Mouse (Mus musculus) MEL (cell line): ENCODE data around the gene Lrch4. TPM values are rescaled to one million over a fixed set of nuclear protein-coding genes. Genes with fewer than 3 reads are reported as not detected.
A peak's percentile ranks its signal among the peaks of the same experiment; 100 is the strongest.

Experiments used
- DNase-seq: peaks from one replicate; pipeline ENCODE4 v3.0.0; 2011; ENCODE audit warnings: low read depth, low spot score
- H3K27ac ChIP-seq: 2 replicates; pipeline ENCODE4 v1.5.1; 2012; ENCODE audit warnings: low read depth, mild to moderate bottlenecking, control low read depth, low read length, moderate library complexity; ENCODE audit not compliant: control insufficient read depth
- H3K27me3 ChIP-seq, 2 experiments: fragments of 150-350 bp in 1 of 2; sonication (generic) in 1 of 2; 2 replicates each; pipeline ENCODE4 v1.6.1; 2012; ENCODE audit warnings: low read length in 2 of 2, mild to moderate bottlenecking in 2 of 2, improper control_type of control experiment in 1 of 2, moderate library complexity in 1 of 2; ENCODE audit not compliant: insufficient read depth in 2 of 2, control insufficient read depth in 1 of 2
- H3K36me3 ChIP-seq, 2 experiments: 2 replicates each; pipeline ENCODE4 v1.6.1; 2012 to 2014; ENCODE audit warnings: low read length in 2 of 2, improper control_type of control experiment in 1 of 2, inconsistent platforms in 1 of 2, mild to moderate bottlenecking in 1 of 2; ENCODE audit not compliant: insufficient read depth in 2 of 2, control insufficient read depth in 1 of 2
- H3K4me1 ChIP-seq, 2 experiments: fragments of 150-350 bp in 1 of 2; sonication (generic) in 1 of 2; 2 replicates each; pipeline ENCODE4 v1.6.1; 2012; ENCODE audit warnings: low read length in 2 of 2, improper control_type of control experiment in 1 of 2, mild to moderate bottlenecking in 1 of 2; ENCODE audit not compliant: insufficient read depth in 2 of 2, control insufficient read depth in 1 of 2
- H3K4me3 ChIP-seq, 2 experiments: fragments of 150-350 bp in 1 of 2; sonication (generic) in 1 of 2; 2 replicates each; pipeline ENCODE4 v1.5.1; 2012; ENCODE audit warnings: low read depth in 2 of 2, low read length in 2 of 2, mild to moderate bottlenecking in 2 of 2, moderate library complexity in 2 of 2, control low read depth in 1 of 2, improper control_type of control experiment in 1 of 2; ENCODE audit not compliant: control insufficient read depth in 1 of 2, insufficient read depth in 1 of 2
- H3K79me2 ChIP-seq: 2 replicates; pipeline ENCODE4 v1.6.1; 2012; ENCODE audit warnings: mild to moderate bottlenecking, low read length, moderate library complexity; ENCODE audit not compliant: control insufficient read depth, poor library complexity, insufficient read depth
- H3K9ac ChIP-seq: 2 replicates; pipeline ENCODE4 v1.6.1; 2012; ENCODE audit warnings: low read depth, mild to moderate bottlenecking, control low read depth, low read length, moderate library complexity; ENCODE audit not compliant: control insufficient read depth, poor library complexity, severe bottlenecking
- H3K9me3 ChIP-seq: fragments of 150-350 bp; sonication (generic); replicated peaks from 2 replicates; pipeline ENCODE4 v1.6.1; 2012; ENCODE audit warnings: mild to moderate bottlenecking, low read length, improper control_type of control experiment, moderate library complexity; ENCODE audit not compliant: insufficient read depth
- BHLHE40 ChIP-seq: IDR thresholded peaks from 2 replicates; pipeline ENCODE4 v1.6.1; 2012; ENCODE audit warnings: low read depth, mild to moderate bottlenecking, inconsistent platforms, low read length, improper control_type of control experiment, borderline replicate concordance
- CHD1 ChIP-seq: IDR thresholded peaks from 2 replicates; pipeline ENCODE4 v1.6.1; 2012; ENCODE audit warnings: low read depth, mild to moderate bottlenecking, inconsistent platforms, low read length, improper control_type of control experiment
- CHD2 ChIP-seq: IDR thresholded peaks from 2 replicates; pipeline ENCODE4 v1.6.1; 2011; ENCODE audit warnings: low read length, improper control_type of control experiment
- E2F4 ChIP-seq: IDR thresholded peaks from 2 replicates; pipeline ENCODE4 v1.6.1; 2011; ENCODE audit warnings: low read depth, low read length, improper control_type of control experiment, borderline replicate concordance
- ELF1 ChIP-seq: IDR thresholded peaks from 2 replicates; pipeline ENCODE4 v1.6.1; 2014; ENCODE audit warnings: low read depth, mild to moderate bottlenecking, inconsistent platforms, low read length, improper control_type of control experiment, moderate library complexity
- EP300 ChIP-seq, 2 experiments: IDR thresholded peaks; 2 replicates each; pipeline ENCODE4 v1.6.1; 2011; ENCODE audit warnings: improper control_type of control experiment in 2 of 2, low read length in 2 of 2, low read depth in 1 of 2, mild to moderate bottlenecking in 1 of 2
- ETS1 ChIP-seq: IDR thresholded peaks from 2 replicates; pipeline ENCODE4 v1.6.1; 2012; ENCODE audit warnings: low read depth, mild to moderate bottlenecking, inconsistent platforms, low read length, improper control_type of control experiment, moderate library complexity
- GABPA ChIP-seq: IDR thresholded peaks from 2 replicates; pipeline ENCODE4 v1.6.1; 2012; ENCODE audit warnings: low read depth, mild to moderate bottlenecking, inconsistent platforms, low read length, improper control_type of control experiment, moderate library complexity
- GATA1 ChIP-seq: IDR thresholded peaks from 2 replicates; pipeline ENCODE4 v1.6.1; 2011; ENCODE audit warnings: low read depth, low read length, improper control_type of control experiment
- HCFC1 ChIP-seq: IDR thresholded peaks from 2 replicates; pipeline ENCODE4 v1.6.1; 2012; ENCODE audit warnings: low read depth, mild to moderate bottlenecking, inconsistent platforms, low read length, improper control_type of control experiment, moderate library complexity
- JUND ChIP-seq: IDR thresholded peaks from 2 replicates; pipeline ENCODE4 v1.6.1; 2011; ENCODE audit warnings: low read depth, mild to moderate bottlenecking, improper control_type of control experiment, low read length
- KAT2A ChIP-seq: conservative IDR thresholded peaks from 2 replicates; pipeline ENCODE4 v1.6.1; 2012; ENCODE audit warnings: low read depth, low read length, improper control_type of control experiment, inconsistent platforms
- MAFK ChIP-seq: IDR thresholded peaks from 2 replicates; pipeline ENCODE4 v1.6.1; 2011; ENCODE audit warnings: low read depth, mild to moderate bottlenecking, low read length, improper control_type of control experiment, borderline replicate concordance
- MAZ ChIP-seq: IDR thresholded peaks from 2 replicates; pipeline ENCODE4 v1.6.1; 2012; ENCODE audit warnings: low read depth, mild to moderate bottlenecking, inconsistent platforms, low read length, improper control_type of control experiment
- MEF2A ChIP-seq: IDR thresholded peaks from 2 replicates; pipeline ENCODE4 v1.6.1; 2014; ENCODE audit warnings: low read depth, mild to moderate bottlenecking, inconsistent platforms, low read length, improper control_type of control experiment; ENCODE audit not compliant: poor library complexity, insufficient replicate concordance, severe bottlenecking; ENCODE audit errors: extremely low read depth
- MXI1 ChIP-seq: IDR thresholded peaks from 2 replicates; pipeline ENCODE4 v1.6.1; 2011; ENCODE audit warnings: mild to moderate bottlenecking, low read depth, low read length, improper control_type of control experiment
- MYB ChIP-seq: IDR thresholded peaks from 2 replicates; pipeline ENCODE4 v1.6.1; 2011; ENCODE audit warnings: mild to moderate bottlenecking, low read depth, low read length, improper control_type of control experiment
- MYC ChIP-seq: IDR thresholded peaks from 2 replicates; pipeline ENCODE4 v1.6.1; 2011; ENCODE audit warnings: low read depth, mild to moderate bottlenecking, low read length, improper control_type of control experiment, moderate library complexity
- NELFE ChIP-seq: IDR thresholded peaks from 2 replicates; pipeline ENCODE4 v1.6.1; 2011; ENCODE audit warnings: low read depth, low read length, improper control_type of control experiment
- POLR2A ChIP-seq, 2 experiments: IDR thresholded peaks; 2 replicates each; pipeline ENCODE4 v1.6.1; 2011 to 2012; ENCODE audit warnings: low read length in 2 of 2, mild to moderate bottlenecking in 2 of 2, control low read depth in 1 of 2, improper control_type of control experiment in 1 of 2, low read depth in 1 of 2, moderate library complexity in 1 of 2; ENCODE audit not compliant: control insufficient read depth in 1 of 2, insufficient read depth in 1 of 2, poor library complexity in 1 of 2
- POLR2AphosphoS2 ChIP-seq: IDR thresholded peaks from 2 replicates; pipeline ENCODE4 v1.6.1; 2011; ENCODE audit warnings: low read length, improper control_type of control experiment
- POLR2AphosphoS5 ChIP-seq: IDR thresholded peaks from 2 replicates; pipeline ENCODE4 v1.6.1; 2012; ENCODE audit warnings: low read depth, borderline replicate concordance, mild to moderate bottlenecking, inconsistent platforms, low read length, moderate library complexity, mixed read lengths
- RAD21 ChIP-seq: IDR thresholded peaks from 2 replicates; pipeline ENCODE4 v1.6.1; 2011; ENCODE audit warnings: mild to moderate bottlenecking, low read depth, low read length, improper control_type of control experiment
- RCOR1 ChIP-seq: IDR thresholded peaks from 2 replicates; pipeline ENCODE4 v1.6.1; 2012; ENCODE audit warnings: low read depth, mild to moderate bottlenecking, inconsistent platforms, low read length, improper control_type of control experiment
- SIN3A ChIP-seq: IDR thresholded peaks from 2 replicates; pipeline ENCODE4 v1.6.1; 2012; ENCODE audit warnings: low read length, improper control_type of control experiment, inconsistent platforms
- SMC3 ChIP-seq: IDR thresholded peaks from 2 replicates; pipeline ENCODE4 v1.6.1; 2011; ENCODE audit warnings: low read depth, low read length, improper control_type of control experiment
- TAL1 ChIP-seq: IDR thresholded peaks from 2 replicates; pipeline ENCODE4 v1.6.1; 2012; ENCODE audit warnings: mild to moderate bottlenecking, inconsistent platforms, low read length, moderate library complexity, mixed read lengths
- TBP ChIP-seq: IDR thresholded peaks from 2 replicates; pipeline ENCODE4 v1.8.0; 2011; ENCODE audit warnings: low read depth, low read length, improper control_type of control experiment
- TCF12 ChIP-seq: IDR thresholded peaks from 2 replicates; pipeline ENCODE4 v1.6.1; 2014; ENCODE audit warnings: low read depth, mild to moderate bottlenecking, inconsistent platforms, low read length, improper control_type of control experiment, moderate library complexity
- UBTF ChIP-seq: IDR thresholded peaks from 2 replicates; pipeline ENCODE4 v1.6.1; 2012; ENCODE audit warnings: low read depth, mild to moderate bottlenecking, inconsistent platforms, low read length, improper control_type of control experiment, moderate library complexity, borderline replicate concordance; ENCODE audit not compliant: insufficient read depth
- USF1 ChIP-seq: IDR thresholded peaks from 2 replicates; pipeline ENCODE4 v1.6.1; 2014; ENCODE audit warnings: low read depth, mild to moderate bottlenecking, inconsistent platforms, low read length, improper control_type of control experiment, moderate library complexity
- USF2 ChIP-seq, 2 experiments: IDR thresholded peaks; 2 replicates each; pipeline ENCODE4 v1.6.1; 2011 to 2012; ENCODE audit warnings: improper control_type of control experiment in 2 of 2, low read length in 2 of 2, borderline replicate concordance in 1 of 2, inconsistent platforms in 1 of 2, low read depth in 1 of 2, mild to moderate bottlenecking in 1 of 2; ENCODE audit not compliant: insufficient read depth in 1 of 2
- ZC3H11A ChIP-seq: IDR thresholded peaks from 2 replicates; pipeline ENCODE4 v1.6.1; 2012; ENCODE audit warnings: low read depth, mild to moderate bottlenecking, inconsistent platforms, low read length, improper control_type of control experiment
- ZKSCAN1 ChIP-seq: IDR thresholded peaks from 2 replicates; pipeline ENCODE4 v1.6.1; 2012; ENCODE audit warnings: low read depth, mild to moderate bottlenecking, inconsistent platforms, low read length, improper control_type of control experiment, moderate library complexity
- ZMIZ1 ChIP-seq: IDR thresholded peaks from 2 replicates; pipeline ENCODE4 v1.6.1; 2012; ENCODE audit warnings: low read depth, mild to moderate bottlenecking, inconsistent platforms, low read length, improper control_type of control experiment, moderate library complexity
- polyA plus RNA-seq, 2 experiments: library from polyadenylated mRNA; stranded (reverse) in 1 of 2; unstranded in 1 of 2; fragments of >175 nt in 1 of 2; fragments of >200 nt in 1 of 2; gene quantifications; 2 replicates each; pipeline versions ENCODE4 v1.2.1 to v1.2.4; 2012; ENCODE audit warnings: low replicate concordance in 2 of 2, low read depth in 1 of 2; ENCODE audit not compliant: insufficient read length in 2 of 2, insufficient read depth in 1 of 2, missing spikeins in 1 of 2
- total RNA-seq: library from RNA; depleted of rRNA; stranded (reverse); fragments of 300-350 nt; gene quantifications from 2 replicates; pipeline ENCODE4 v1.2.3, GENCODE M21; 2012; rRNA removed

The Lrch4 gene
- total RNA-seq (9.1 and 9.7 TPM in 2 replicates), polyA plus RNA-seq (100 to 1,000 TPM in 1 of 2 experiments, 10 to 100 TPM in 1; 47.0 to 239 TPM)

GRCm38 (mm10) chr5:137628498-137629305, at the start of gene Lrch4, which contains the start of the genes Fbxo24 and Gm20605:
TSS of gene Lrch4 (plus strand) at chr5:137629121.
TSS of gene Fbxo24 (minus strand) at chr5:137629002.
TSS of gene Gm20605 (plus strand) at chr5:137629175.
- Histone ChIP-seq H3K9me3 (no peaks in the 10 kb centered on the region), H3K27ac (peak within 1 kb of the TSS; percentile 86), H3K36me3 (peaks cover 0 to 36% of the 10 kb centered on the region in 2 experiments; a peak in 2 of 4 replicates), H3K4me3 (peak within 1 kb of the TSS; percentile 81 to 90), H3K4me1 (peaks cover 6 to 42% of the 10 kb centered on the region in 2 experiments), H3K79me2 (peaks cover 28% of the 10 kb centered on the region), H3K27me3 (no peaks in the 10 kb centered on the region), H3K9ac (peak within 1 kb of the TSS; percentile 86)
- peak; percentile 100 for DNase-seq
- no peak for TF ChIP-seq ZC3H11A
- TF ChIP-seq POLR2AphosphoS2 = peak; percentile 72
- TF ChIP-seq MXI1 = no peak
- TF ChIP-seq ELF1 = peak; percentile 94
- TF ChIP-seq RCOR1 = no peak
- TF ChIP-seq USF2 (IDR thresholded peaks at IDR 0.05; ENCODE audit: borderline replicate concordance in 1 of 2, insufficient read depth in 1 of 2, low read depth in 1 of 2, low read length in 2 of 2) = no peak
- TF ChIP-seq SIN3A = peak; percentile 89
- no peak for TF ChIP-seq SMC3
- peak; percentile 93 for TF ChIP-seq HCFC1
- TF ChIP-seq CHD1 = no peak
- no peak for TF ChIP-seq JUND
- peak; percentile 86 for TF ChIP-seq NELFE
- no peak for TF ChIP-seq GABPA
- TF ChIP-seq EP300 (IDR thresholded peaks at IDR 0.05; ENCODE audit: low read depth in 1 of 2, low read length in 2 of 2) = peak in 1 of 2 experiments; percentile 70; a peak in 2 of 4 replicates
- no peak for TF ChIP-seq ETS1
- no peak for TF ChIP-seq ZKSCAN1
- no peak for TF ChIP-seq POLR2AphosphoS5
- TF ChIP-seq TCF12 = peak; percentile 80
- peak; percentile 55; the same call in 1 of the 2 replicates for TF ChIP-seq E2F4
- TF ChIP-seq UBTF = no peak
- TF ChIP-seq TBP = peak; percentile 65
- no peak; the same call in 1 of the 2 replicates for TF ChIP-seq USF1
- no peak; the same call in 1 of the 2 replicates for TF ChIP-seq GATA1
- TF ChIP-seq TAL1 = no peak
- TF ChIP-seq CHD2 = peak; percentile 86
- no peak for TF ChIP-seq ZMIZ1
- no peak for TF ChIP-seq MAFK
- peak; percentile 99 for TF ChIP-seq MAZ
- peak; percentile 73; the same call in 1 of the 2 replicates for TF ChIP-seq MYB
- TF ChIP-seq POLR2A (IDR thresholded peaks at IDR 0.05; ENCODE audit: control insufficient read depth in 1 of 2, insufficient read depth in 1 of 2, low read depth in 1 of 2, low read length in 2 of 2, poor library complexity in 1 of 2) = peak; percentile 76 to 93
- TF ChIP-seq MEF2A = no peak
- peak; percentile 62 for TF ChIP-seq KAT2A
- 0 out of 2 replicates have a peak, but pooled peaks have one; percentile 45 for TF ChIP-seq BHLHE40
- no peak for TF ChIP-seq MYC
- TF ChIP-seq RAD21 = no peak
